Mouse (Mus musculus) spleen, postnatal 10 days (tissue): ENCODE data around the gene Palm2.
A peak's percentile ranks its signal among the peaks of the same experiment; 100 is the strongest.

ENCODE experiments used
- DNase-seq, 2 experiments: peaks; one replicate each; pipeline ENCODE4 v3.0.0; 2021 to 2022; ENCODE audit warnings: low spot score in 2 of 2

Gene Palm2

DNA sequence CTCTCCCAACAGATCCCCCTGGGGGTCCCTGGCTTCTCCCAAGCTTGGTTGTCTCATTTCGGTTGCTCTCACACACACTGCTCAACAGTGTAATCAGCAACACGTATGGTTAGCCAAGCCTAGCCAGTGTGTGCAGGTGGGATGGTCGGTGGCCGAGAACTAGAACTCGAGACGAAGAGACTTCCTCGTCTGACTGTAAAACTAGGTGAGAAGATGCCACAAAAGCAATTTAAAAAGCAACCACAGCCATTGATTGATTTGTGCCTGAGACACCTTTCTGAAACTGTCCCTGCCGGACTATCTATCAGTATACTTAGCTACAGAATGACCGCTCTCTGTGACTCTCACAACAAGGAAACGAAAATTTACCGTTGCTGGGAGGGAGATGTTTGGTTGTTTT lies 321.0 kb downstream of the Palm2 start:
- DNase-seq = peak in 1 of 2 experiments; percentile 33

DNA sequence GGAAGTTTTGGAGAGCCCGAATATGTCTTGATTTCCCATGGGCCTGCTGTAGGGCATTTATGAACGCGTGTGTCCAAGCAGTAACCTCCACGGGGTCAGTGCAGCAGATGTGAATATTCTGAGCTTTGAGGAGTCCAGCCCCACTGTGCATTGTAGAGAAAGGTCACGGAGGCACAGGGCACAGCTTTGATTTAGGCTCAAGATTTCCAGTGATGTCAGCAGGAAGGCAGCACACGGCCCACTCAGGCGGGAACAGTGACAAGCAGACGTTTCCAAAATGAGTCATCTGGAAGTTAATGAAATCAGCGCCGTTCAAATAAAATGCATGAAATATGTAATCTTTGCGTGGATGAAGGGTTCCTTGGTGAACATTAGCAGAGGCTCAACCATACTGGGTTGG lies 323.9 kb downstream of the Palm2 start:
- no peak for DNase-seq
